Mouse (Mus musculus) CD4-positive, CD25-positive, alpha-beta regulatory T cell, adult 2 months (primary cell): ENCODE data around the gene Terb1.

Experiments used
- DNase-seq: peaks from one replicate; pipeline ENCODE4 v3.0.0-alpha.2; 2012; ENCODE audit warnings: low read depth, low spot score

Terb1 gene

GRCm38 (mm10) chr8:104509061-104510006 lies at the start of gene Terb1:
TSS of gene Terb1 (minus strand) at chr8:104509910.
- DNase-seq = peak; percentile 65

GRCm38 (mm10) chr8:104557226-104557625 lies 47.5 kb upstream of the Terb1 start:
- no peak for DNase-seq

GRCm38 (mm10) chr8:104555191-104555590 lies 45.5 kb upstream of the Terb1 start:
- no peak for DNase-seq

- no peak for DNase-seq
Observed at GRCm38 (mm10) chr8:104543440-104544045, 33.8 kb upstream of the Terb1 start.

GRCm38 (mm10) chr8:104542160-104542559 lies 32.5 kb upstream of the Terb1 start:
- DNase-seq = no peak

GRCm38 (mm10) chr8:104541515-104541880 lies 31.8 kb upstream of the Terb1 start:
- no peak for DNase-seq

GRCm38 (mm10) chr8:104540710-104541514 lies 31.2 kb upstream of the Terb1 start:
- DNase-seq = peak; percentile 30

GRCm38 (mm10) chr8:104540238-104540637 lies 30.5 kb upstream of the Terb1 start:
- no peak for DNase-seq

GRCm38 (mm10) chr8:104539566-104539965 lies 29.9 kb upstream of the Terb1 start:
- DNase-seq = no peak

GRCm38 (mm10) chr8:104538896-104539295 lies 29.2 kb upstream of the Terb1 start:
- no peak for DNase-seq

GRCm38 (mm10) chr8:104536028-104536427 lies 26.3 kb upstream of the Terb1 start:
- DNase-seq = no peak

- DNase-seq = no peak
Observed at GRCm38 (mm10) chr8:104535378-104535777, 25.7 kb upstream of the Terb1 start.

- DNase-seq = peak; percentile 76
Observed at GRCm38 (mm10) chr8:104534779-104535141, 25.1 kb upstream of the Terb1 start.

- DNase-seq = peak; percentile 98
Observed at GRCm38 (mm10) chr8:104533971-104534778, 24.5 kb upstream of the Terb1 start, which contains the start of the genes Nae1 and Car7. TSS of gene Nae1 (minus strand) at chr8:104534637. TSS of gene Car7 (plus strand) at chr8:104534689.

- no peak for DNase-seq
Observed at GRCm38 (mm10) chr8:104533551-104533950, 23.8 kb upstream of the Terb1 start.

GRCm38 (mm10) chr8:104529671-104530070 lies 20.0 kb upstream of the Terb1 start:
- no peak for DNase-seq

GRCm38 (mm10) chr8:104517872-104518271 lies 8.2 kb upstream of the Terb1 start:
- DNase-seq = no peak

GRCm38 (mm10) chr8:104510134-104510533 lies 424 bp upstream of the Terb1 start:
- DNase-seq = no peak

- no peak for DNase-seq
Observed at GRCm38 (mm10) chr8:104479091-104479490, 30.6 kb downstream of the Terb1 start.

- DNase-seq = no peak
Observed at GRCm38 (mm10) chr8:104472465-104472864, 37.2 kb downstream of the Terb1 start.

- no peak for DNase-seq
Observed at GRCm38 (mm10) chr8:104467463-104467862, 42.2 kb downstream of the Terb1 start.
